Mouse (Mus musculus) mature B cell (primary cell): ENCODE measurements around the gene Wdr1.

Experiments used
- in situ Hi-C: fragments of 300-500 bp; cut with MboI; formaldehyde crosslinking; loops from 2 replicates; pipeline ENCODE4 v1.14.3; 2019

The Wdr1 gene

DNA sequence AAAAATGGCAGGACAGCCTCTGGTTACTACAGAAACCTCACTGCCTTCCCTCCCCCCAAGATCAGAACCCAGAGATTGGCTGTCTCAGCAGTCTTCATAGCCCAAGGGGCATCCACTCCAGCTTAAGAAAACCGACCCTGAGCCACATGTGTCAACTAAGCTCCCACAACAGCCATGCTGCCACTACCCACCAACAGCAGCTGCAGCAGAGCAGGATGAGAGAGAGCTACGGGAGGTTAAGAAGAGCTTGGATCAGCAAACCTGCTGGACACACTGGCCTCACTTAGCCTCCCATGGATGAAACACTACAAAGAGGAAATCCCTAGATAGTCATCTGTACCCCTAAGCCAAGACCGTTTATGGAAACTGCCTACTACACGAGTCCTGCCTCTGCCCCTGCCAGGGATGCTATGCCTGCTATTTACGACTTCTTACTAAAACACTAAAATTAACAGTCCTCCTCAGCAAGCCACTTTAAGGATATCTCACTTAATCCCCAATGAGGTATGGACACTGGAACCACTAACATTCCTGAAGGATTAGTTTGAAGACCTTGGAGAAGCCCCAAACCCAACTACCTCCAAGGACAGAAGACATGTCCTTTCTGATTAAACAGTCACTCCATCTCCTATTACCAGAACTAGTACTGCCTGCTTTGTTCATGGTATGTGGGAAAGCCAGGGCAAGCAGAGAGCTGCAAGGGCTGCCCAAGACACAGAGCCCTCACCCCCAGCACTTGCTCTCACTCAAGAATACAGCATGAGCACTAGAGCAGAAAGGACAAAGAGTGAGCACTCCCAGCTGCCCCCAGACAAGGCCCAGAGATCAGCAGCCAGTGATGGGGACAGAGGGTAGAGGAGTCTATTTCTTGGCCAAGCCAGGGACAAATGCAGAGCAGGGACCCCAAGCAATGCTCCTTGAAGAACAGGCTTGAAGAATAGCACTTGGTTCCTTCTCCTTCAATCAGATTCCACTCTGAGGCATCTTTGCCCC is 18.3 kb downstream of the Wdr1 start:
- in situ Hi-C loops: no loop called here

DNA sequence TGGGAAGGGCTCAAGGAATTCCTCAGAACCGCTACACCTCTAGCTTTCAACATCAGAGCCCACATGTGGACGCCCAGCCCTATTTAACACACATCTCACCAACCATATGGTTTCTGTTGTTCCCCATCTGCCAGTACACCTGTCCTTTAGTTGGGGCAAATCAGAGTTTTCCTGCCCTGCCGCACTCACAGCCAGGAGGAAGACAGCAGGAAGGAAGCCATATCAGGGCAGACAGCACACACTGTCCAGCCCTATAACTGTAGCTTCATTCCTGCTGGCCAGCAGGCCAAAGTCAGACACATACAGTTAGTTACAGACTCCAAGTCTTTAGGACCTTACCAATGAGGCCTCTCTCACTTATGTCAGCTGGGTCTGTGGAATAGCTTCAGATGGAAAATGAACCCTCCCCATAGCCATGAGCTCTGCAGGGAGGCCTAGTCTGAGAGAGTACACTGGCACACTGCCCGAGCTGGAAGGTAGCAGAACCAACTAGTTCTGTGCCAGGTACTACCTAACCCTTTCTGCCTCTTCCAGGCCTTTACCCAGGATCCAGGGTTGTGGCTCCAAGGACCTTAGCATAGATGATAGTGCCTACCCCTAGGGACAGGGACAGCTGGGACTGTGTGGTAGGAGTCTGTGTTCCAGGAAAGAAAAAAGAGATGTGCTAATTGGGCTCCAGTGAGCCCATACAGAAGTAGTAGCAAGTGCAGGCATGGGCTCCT is 19.4 kb downstream of the Wdr1 start:
- in situ Hi-C loops: no loop called here

DNA sequence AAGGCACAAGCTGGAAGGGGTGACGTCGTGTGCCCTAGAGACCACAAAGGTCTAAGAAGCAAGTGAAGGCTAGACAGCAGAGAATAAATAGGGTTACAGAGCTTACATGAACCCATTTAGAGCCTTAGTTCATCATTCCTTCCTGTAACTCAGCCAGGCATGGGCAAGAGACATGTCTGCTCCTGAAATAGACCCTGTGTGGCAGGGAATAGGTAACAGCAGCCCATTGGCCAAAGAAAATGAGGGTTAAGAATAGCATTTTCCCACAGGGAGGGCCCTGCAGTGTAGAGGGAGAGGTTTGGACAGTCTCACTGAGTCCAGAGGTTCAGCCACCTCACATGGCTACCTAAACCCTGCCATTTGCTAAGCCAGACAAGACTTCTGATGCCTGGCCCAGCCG is 21.3 kb downstream of the Wdr1 start:
- in situ Hi-C loops: no loop called here

DNA sequence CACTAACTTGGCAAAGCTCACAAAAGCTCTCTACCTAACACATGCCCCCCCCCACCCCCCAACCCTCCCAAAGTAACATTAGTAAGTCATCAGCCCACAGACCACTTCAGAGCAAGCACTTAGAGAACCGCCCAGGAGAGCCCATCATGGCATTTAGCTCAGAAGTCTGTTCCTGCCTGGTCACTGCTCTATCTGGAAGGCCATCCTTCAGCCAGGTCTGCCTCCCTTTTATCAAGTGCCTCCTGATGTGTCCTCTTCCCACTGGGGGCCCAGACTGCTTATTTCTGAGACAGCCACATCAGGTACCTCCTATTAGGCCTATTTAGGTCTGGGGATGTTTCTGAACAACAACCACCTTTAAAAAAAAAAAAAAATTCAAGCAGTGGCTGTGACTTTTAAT is 22.1 kb downstream of the Wdr1 start:
- in situ Hi-C loops: no loop called here

DNA sequence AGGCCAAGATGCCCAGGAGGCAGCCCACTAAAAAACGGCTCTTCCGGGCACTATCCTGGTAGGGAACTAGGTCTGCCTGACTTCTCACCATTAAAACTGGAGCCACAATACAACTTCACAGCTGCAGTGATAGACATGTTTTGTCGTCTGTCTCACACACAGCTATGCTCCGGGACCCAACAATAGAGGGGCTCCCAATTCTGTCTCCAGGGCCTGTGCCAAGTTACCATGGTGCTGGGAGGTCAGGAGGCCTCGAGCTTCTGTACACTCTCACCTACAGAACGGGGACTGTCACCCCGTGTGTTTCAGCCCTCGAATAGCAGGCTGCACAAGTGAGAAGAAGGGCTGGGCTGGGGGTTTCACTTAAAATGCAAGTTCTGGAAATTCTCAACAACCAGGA is 24.5 kb downstream of the Wdr1 start:
- in situ Hi-C loops: no loop called here

DNA sequence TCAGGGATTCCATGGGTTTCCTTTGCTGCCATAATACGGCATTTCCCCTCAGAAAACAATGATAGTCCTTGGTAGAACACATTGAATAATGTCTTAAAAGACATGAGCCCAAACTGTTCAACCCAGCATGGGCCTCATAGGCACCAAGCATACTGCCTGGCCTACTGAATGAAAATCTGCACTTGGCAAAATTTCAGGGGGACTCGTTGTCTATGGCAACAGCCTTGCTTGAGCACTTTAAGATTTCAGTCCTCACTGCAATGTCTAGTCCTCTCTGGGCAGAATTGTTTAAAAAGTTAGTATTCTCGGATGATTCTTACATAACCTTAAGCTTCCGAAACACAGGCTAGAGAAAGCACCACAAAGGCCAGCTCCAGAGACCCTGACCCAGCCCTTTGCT is 25.2 kb downstream of the Wdr1 start:
- in situ Hi-C loops: no loop called here

DNA sequence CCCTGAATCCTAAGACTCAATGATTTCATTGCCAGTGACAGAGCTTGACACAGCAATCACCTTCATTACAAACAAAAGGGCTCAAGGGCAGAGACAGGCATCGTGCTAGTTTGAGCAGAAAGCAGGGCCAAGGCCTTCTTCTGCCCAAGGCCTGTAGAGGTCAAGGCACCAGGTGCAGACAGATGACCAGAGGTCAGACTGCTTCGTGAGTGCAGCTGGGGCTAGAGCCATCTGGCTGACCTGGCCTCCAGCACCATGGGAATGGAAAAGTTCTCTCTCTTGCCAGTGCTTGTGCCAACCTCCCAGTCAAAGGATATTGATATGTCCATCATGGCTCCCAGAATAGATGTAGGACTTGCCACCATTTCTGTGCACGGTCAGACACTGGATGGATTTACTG is 26.2 kb downstream of the Wdr1 start:
- in situ Hi-C loops: no loop called here

DNA sequence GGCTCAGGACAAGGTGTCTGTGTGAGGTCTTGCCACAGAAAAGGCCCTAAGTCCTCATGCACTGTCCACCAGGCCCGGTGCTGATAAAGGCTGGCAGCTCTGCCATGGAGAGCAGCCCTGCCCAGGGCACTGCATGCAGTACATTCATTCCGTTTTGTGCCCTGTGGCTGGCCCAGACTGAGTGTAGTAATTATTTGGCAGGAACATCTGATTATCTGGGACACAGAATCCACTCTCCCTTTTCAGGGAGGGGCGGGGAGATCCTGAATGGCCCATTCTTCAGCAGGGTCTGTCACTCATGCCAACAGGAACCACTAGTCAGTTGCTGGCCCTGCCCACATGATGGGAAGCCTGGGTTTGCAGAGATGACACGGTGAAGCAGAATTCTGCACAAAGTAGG is 30.9 kb downstream of the Wdr1 start:
- in situ Hi-C loops: no loop called here

DNA sequence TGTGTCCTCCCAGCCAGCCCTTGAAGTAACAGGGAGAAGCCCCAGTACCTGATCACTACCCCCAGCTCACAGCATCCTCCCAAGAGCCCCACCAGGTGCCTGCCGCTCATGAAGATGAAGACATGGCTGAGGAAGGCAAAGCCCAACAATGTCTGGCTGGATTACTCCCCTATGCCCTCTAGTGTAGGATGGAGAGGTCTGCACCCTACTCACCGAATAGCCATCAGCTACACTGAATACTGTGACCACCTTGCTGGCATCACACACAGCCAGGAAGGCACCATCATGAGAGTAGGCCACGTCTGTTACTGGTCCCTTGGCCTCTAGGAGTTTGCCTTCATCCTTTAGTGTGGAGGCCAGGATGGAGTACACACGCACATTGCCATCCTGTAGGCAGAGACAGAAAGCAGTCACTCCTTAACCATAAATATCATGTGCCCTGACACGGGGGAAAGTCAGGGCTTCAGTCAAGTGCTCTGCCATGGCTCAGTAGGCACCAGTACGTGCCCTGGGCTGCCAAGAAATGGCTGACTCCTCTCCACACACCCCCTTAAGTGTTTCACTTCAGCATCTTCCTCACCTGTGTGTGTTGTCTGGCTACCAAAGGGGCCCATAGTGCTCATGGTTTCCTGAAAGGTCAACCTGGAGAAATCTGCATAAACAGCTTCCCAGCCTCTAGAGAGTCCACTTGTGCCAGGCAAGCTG is 33.1 kb downstream of the Wdr1 start:
- in situ Hi-C loops: no loop called here

DNA sequence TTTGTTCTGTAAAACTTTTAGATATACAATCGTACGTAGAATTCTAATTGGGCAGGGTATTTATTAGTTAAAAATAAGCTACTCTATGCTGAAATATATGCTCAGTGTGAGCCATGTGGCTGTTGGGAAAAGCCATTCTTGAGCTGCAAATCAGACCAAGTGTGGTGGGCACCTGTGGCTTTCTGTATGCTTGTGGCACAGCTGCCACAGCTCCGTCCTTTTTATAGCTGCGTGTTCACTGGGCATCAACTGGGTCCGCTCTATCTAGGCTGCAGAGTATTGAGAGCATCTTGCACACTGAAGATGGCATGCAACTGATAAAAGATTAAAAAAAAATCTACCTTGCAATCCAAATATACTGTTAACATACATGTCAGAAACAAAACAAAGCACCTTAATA is 40.0 kb downstream of the Wdr1 start:
- in situ Hi-C loops: loop anchor here (25.0 kb wide), 1 partner anchor 211 kb away; the partner anchor contains the start of gene Drd5

DNA sequence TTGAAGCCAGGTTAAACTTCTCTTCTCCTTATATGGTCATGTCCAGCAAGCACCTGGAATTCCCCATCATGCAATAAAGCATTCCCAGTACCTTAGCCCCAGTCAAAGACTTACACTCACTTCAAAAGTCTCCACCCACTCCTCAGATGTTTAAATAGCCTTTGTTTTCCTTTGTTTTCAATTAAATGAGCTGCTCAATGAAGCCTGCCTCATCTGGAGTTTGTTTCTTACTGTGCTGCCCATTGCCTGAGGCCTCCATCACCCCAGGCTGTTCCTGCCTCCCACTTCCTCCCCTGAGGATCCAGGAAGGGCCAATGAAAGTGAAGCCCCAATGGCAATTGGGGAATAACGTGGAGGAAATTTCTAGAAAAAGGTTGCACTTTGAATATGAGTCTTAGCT is 42.2 kb downstream of the Wdr1 start:
- in situ Hi-C loops: loop anchor here (25.0 kb wide), 1 partner anchor 209 kb away; the partner anchor contains the start of gene Drd5

DNA sequence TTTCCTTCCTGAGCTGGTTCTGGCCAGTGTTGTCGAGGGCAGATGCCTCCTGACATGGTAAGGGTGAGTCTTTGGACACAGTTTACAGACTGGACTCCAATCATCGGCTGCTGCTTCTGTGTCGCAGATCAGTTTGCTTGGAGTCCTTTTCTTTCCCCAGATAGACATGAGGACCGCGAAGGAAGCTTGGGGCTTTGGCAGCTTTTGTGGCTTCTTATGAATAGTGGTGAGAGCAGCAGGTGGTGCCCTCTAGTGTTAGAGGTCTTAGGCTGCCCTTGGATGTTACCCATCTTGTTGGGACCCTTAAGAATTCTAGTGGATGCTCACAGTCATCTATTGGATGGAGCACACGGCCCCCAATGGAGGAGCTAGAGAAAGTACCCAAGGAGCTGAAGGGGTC is 46.8 kb downstream of the Wdr1 start:
- in situ Hi-C loops: loop anchor here (25.0 kb wide), 1 partner anchor 204 kb away; the partner anchor contains the start of gene Drd5

DNA sequence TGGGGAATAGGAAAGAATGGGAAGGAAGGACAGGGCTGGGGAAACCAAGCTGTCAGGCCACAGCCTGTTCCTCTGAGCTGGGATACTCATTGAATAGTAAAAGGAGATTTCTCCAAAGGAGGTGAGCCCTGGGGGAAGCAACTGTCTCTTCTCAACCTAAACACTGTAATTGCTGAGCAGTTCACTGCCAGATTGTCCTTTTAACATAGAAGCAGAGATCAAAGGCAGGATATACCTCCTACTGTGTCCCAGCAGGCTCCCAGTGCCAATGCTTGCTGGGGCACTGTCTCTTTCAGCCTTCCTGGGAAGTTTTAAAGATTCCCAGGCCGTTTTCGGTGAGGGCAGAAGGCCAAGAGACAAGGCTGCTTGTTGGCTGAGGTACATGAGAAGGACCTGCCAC is 50.0 kb downstream of the Wdr1 start:
- in situ Hi-C loops: loop anchor here (25.0 kb wide), 1 partner anchor 201 kb away; the partner anchor contains the start of gene Drd5

DNA sequence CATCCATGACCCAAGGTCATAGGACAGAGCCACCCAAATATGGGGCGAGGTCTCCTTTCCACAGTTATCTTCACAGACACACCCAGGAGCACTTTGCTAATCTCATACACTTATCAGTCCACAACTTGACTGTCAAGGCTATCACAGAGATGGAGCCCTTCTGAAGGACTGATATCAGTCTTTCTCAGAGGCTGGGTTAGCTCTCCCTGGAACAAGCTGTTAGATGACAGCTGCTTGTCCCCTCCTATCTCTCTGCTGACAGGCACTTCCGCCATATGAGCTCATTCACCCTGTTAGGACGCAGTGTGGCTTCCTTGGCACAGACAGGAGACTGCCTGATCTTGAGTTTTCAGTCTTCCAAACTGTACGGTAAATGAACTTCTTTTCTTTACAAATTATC is 53.5 kb downstream of the Wdr1 start:
- in situ Hi-C loops: loop anchor here (25.0 kb wide), 1 partner anchor 197 kb away; the partner anchor contains the start of gene Drd5

DNA sequence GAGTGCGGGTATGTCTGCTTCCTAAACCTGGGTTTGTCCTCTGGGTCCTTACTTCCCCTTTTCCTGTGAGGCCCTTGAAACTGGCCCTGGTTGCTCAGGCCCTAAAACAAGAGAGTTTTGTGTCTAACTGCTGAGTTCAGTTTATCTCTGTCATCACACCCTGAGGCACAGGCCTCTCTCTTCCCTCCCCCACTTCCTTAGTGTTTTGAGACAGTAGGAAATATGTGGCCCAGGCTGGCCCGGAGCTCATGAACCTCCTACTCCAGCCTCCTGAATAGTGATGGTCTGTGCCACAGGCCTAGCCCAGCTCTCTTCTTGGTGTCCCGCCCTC is 57.6 kb downstream of the Wdr1 start:
- in situ Hi-C loops: loop anchor here (25.0 kb wide), 1 partner anchor 193 kb away; the partner anchor contains the start of gene Drd5

DNA sequence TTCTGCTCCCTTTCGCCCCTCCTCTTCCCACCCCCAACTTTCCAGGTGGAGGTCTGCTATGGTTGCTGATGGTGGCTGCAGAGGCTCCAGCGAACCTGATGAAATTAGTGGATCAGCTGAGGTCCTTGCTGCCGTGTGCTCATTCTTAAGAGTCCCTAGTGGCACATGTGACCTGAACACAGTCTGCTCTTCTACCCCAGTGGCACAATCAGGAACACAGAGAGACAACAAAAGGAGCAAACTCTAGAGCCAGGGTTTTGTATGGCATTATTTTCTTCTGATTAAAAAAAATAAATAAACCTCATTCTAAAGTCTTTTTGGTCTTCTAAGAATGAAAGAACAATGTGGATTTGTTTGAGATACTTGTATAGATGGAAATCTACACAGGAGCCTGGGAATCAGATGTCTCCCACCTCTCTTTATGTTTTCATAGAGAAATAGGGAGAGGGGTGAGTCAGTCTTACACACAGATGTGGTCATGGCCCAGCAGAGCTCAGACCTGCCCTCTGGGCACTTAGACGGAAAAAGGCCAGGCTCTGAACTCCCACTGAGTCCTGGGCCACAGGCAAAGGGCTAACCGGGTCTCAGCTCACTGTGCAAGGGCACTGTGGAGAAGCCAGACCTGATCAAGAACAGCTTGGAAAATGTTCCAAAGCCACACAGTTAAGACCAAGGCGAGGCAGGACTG is 58.1 kb downstream of the Wdr1 start:
- in situ Hi-C loops: loop anchor here (25.0 kb wide), 1 partner anchor 193 kb away; the partner anchor contains the start of gene Drd5

DNA sequence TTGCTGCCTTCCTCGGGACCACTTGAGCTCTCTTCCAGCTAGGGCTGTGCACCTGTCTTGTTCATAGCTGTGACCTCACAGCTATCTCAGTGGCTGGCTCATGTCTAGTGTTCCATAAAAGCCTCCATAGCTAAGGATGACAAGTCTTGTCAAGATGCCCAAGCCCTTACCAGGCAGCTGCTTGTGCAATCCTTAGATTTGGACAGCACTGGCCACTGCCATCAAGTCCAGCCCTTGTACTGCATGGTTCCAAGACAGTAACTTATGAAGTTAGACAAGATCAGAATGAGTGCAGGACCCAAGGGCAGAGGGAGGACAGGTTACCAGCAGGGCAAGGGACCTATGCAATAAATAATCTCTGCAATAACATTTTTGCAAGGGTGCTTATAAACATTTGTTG is 58.9 kb downstream of the Wdr1 start:
- in situ Hi-C loops: loop anchor here (25.0 kb wide), 1 partner anchor 192 kb away; the partner anchor contains the start of gene Drd5

DNA sequence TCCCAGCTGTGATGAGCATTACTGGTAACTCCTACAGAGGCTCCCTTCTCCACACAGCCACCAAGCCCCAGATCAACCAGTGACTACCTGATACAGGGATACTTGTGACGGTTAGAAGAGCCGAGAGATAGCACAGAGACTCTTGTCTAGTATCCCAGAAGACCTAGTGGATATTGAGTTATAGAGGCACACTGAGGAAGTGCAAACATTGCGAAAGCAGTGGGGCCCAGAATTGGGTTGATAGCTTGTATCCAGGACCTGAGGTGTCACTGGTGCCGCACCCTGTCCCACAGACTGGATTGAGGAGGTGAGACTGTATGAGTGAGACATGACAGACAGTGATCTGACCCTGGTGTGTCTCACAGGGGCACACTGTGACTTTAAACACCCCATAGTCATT is 60.0 kb downstream of the Wdr1 start, which contains the start of gene Slc2a9:
Gene Slc2a9, minus strand, starts transcription at position 152 of the 400 bp plus-strand sequence.
- in situ Hi-C loops: loop anchor here (25.0 kb wide), 1 partner anchor 191 kb away; the partner anchor contains the start of gene Drd5

DNA sequence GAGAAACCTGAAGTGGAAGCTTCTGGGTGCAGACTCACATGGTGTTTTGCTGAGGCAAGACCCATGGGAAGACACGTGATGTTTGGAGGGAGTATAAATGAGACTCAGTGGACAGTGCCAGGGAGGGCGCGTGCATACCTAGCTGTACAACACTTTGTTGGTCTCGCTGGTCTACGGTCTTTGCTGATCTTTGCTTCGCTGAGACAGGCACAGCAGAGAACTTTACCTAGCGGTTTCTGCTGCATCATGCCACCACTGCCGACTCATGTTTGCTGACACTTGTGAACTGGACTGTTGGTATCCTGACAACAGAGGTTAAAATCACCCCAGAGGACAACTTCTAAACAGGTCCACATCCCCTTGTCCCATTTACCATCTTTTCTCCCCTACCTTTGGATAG is 63.0 kb downstream of the Wdr1 start:
- in situ Hi-C loops: loop anchor here (25.0 kb wide), 1 partner anchor 188 kb away; the partner anchor contains the start of gene Drd5

DNA sequence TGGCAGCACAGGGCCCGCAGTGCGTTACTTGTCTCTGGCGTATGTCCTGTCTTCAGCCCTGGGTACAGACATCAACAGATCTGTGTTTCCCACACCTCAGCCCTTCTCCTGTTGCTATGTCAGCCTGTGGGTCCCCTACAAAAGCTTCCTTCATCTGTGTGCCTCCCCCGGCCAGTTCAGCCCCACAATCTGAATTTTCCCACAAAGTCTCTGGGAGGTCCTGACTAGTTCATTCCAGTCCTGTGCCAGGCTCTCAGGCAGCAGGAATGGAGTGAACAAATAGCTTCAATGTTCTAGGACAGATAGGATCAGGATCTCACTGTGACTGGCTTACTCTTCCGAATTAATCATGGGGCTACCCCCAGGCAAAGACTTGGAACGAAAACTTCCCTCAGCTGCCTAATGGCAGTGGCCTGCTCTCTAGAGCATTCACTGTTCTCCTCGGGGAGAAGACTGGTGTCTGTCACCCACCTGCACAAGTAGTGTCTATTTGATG is 63.7 kb downstream of the Wdr1 start:
- in situ Hi-C loops: no loop called here

DNA sequence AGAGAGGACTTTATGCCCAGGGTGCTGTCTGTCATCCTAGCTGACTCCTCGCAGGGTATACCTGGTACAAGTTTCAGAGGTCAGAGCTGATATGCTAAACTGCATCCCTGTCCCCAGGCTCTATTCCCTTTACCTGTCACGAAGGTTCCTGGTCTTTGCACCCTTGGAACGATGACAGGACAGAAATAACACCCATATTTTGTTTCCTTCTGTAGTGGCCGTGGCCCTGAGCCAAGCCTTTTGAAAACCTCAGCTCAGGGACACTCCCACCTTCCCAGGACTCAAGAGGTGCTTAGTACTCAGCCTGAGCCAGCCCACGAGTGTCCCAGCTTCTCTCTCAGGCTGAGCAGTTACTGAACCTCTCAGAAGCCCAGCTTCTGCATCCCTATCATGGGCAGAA is 64.5 kb downstream of the Wdr1 start:
- in situ Hi-C loops: no loop called here
